Mouse (Mus musculus): Measurements from ENCODE around the gene Ndufa9. TPM values are rescaled to one million over a fixed set of nuclear protein-coding genes. Genes with fewer than 3 reads are reported as not detected.

Ndufa9 gene
- total RNA-seq (2021) = 100 to 1,000 TPM; 459 to 475 TPM

GRCm38 (mm10) chr6:126848712-126849704 lies at the start of gene Ndufa9:
TSS of gene Ndufa9 (minus strand) at chr6:126849136.
- DNase-seq = peak; percentile 96

GRCm38 (mm10) chr6:126877118-126877517 lies 28.2 kb upstream of the Ndufa9 start:
- DNase-seq = no peak

- DNase-seq = no peak
Observed at GRCm38 (mm10) chr6:126852881-126853280, 3.9 kb upstream of the Ndufa9 start, which contains the start of gene Akap3. TSS of gene Akap3 (plus strand) at chr6:126853098.

- no peak for DNase-seq
Observed at GRCm38 (mm10) chr6:126836628-126837027, 12.3 kb downstream of the Ndufa9 start.

- no peak for DNase-seq
Observed at GRCm38 (mm10) chr6:126823087-126823486, 25.8 kb downstream of the Ndufa9 start.

DNA sequence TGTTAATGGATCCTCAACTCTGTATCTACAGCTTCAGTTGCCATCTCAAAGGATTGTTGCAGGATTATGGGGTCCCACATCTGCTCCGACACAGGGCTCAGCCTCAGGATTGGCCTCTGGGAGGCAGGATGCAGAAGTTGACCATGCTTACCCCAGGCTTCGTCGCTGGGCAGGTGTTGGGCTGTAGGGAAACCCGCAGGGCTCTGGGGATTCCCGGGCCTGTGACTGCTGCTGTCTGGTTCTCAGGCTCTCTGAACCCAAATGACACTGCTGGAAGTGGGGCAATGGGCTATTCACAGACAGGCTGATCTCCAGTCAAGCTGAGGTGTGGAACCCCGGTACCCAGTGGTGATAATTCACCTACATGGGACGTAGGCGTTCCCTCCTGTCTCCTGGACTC lies 32.6 kb downstream of the Ndufa9 start:
- no peak for DNase-seq

- no peak for DNase-seq
Observed at GRCm38 (mm10) chr6:126815206-126815750, 33.7 kb downstream of the Ndufa9 start.

GRCm38 (mm10) chr6:126811481-126811880 lies 37.5 kb downstream of the Ndufa9 start:
- DNase-seq = no peak

DNA sequence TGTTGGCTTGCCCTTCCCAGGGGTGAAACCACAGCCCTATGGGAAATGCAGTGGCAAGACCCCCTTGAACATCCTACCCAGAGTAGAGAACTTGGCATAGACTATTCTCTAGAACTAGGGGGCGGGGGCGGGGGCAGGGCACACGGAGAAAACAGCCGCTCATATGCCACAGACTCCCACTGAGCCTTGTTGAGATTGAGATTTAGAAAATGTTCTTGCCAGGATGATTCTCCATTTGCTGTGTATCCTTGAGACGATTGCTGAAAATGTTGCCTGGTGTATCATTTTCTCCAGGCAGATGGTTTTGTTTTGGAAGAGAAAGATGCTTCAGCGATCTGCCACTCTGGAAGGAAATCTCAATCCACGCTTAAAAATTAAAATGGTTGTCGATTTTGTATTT lies 40.4 kb downstream of the Ndufa9 start:
- no peak for DNase-seq

GRCm38 (mm10) chr6:126808134-126808533 lies 40.8 kb downstream of the Ndufa9 start:
- DNase-seq = peak; percentile 20

DNA sequence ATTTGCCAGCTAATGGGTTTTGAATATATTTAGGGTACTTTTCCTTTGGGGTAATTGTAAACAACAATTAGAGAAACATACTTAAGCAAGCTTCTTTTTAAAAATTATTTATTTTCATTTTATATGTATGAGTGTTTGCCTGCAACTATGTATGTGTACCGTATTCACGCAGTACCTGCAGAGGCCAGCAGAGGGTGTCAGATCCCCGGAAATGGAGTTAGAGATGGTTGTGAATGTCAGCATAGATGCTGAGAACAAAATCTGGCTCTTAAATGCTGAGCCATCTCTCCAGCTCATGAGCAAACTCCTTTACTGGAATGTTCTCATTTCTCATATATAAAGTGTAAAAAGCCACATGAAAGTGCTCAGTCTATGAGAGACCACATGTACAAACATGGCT lies 42.2 kb downstream of the Ndufa9 start:
- no peak for DNase-seq

- DNase-seq = no peak
Observed at GRCm38 (mm10) chr6:126802946-126803345, 46.0 kb downstream of the Ndufa9 start.

DNA sequence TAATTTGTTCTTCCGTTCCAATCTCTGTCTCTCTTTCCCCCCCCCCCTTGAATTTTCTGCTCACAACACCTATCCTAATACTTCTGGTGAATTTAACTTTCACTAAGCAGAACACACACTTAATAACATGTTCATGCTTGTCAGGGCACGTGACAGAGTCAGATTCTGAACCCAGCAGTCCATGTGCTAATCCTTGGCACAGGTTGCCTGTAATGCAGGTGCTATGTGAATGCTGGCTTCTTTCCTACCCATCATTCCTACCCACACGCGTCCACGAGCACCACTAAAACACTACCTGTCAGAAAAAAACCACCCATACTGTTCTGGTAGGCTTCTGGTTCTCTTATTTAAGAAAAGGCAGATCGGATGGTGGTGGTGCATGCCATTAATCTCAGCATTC lies 54.2 kb downstream of the Ndufa9 start:
- DNase-seq = no peak

DNA sequence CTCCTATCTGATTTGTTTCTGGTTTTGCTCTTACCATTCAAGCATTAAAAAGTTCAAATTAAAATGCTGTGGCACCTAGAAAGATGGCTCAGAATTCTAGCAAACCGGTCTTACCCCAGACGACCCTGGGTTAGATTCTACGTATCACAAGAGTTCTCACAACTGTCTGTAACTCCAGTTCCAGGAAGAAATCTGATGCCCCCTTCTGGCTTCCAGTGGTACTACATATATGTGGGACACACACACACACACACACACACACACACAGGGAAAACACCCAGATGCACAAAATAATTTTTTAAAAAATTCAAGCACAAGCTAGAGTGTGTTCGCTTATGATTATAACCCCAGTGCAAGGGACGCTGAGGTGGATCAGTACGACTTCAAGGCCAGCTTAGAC lies 55.2 kb downstream of the Ndufa9 start:
- no peak for DNase-seq

- peak; percentile 55 for DNase-seq
Observed at GRCm38 (mm10) chr6:126791964-126792363, 57.0 kb downstream of the Ndufa9 start.

DNA sequence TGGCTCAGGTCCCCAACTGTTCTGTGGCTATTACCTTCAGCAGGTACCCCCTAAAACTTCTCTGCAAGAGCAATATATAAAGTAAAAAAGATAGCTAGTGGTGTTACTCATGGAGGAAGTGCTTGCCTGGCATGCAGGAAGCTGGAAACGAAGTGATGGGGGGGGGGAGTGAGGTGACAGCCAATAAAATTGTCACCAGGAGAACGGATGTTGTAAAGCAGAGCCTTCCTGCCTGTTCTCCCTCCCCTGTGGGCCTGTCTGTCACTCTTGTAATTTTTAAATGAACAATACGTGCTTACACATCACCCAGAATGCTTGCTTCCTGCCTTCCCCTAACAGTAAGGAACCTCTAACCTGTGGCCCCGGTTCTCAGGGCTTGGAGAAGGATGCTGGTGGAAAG lies 57.4 kb downstream of the Ndufa9 start:
- DNase-seq = no peak

- no peak for DNase-seq
Observed at GRCm38 (mm10) chr6:126788863-126789262, 60.1 kb downstream of the Ndufa9 start.

DNA sequence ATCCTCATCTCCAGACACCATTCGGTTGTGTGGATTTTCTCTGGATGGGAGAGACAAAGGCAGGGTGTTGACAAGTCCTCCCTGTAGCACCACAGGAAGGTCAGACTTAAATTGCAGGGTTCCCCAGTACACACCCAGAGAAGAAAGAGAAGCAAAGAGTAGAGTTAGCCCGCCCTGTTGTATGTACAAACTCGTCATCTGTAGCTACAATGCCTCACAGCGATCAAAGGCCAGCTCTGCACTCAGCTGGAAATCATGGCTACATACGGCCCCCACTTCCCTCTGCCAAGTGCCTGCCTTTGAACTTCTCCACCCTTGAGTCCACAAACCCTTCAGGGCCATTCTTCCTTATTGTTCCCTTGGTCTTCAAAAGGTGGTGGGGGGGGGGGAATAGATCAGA lies 64.7 kb downstream of the Ndufa9 start:
- DNase-seq = no peak

DNA sequence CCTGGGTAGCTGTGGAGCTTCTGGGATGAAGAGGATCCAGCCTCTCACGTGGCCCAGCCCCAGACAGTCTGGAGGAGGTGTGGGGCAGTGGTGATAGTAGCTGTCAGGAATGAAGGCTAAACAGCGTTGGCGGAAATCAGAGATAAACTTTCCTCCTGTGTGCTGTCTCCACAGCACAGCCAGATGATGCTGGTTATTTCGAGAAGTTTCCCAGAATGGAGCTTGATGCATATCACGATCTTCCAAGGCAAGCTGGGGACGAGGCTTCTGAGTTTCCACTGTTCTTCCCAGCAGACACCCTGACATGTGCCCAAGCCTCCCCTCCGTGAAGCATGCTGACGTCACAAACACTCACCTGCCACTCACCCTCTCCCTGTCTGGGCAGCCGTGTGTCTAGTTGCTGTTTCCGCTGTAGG lies 65.3 kb downstream of the Ndufa9 start:
- DNase-seq = no peak

DNA sequence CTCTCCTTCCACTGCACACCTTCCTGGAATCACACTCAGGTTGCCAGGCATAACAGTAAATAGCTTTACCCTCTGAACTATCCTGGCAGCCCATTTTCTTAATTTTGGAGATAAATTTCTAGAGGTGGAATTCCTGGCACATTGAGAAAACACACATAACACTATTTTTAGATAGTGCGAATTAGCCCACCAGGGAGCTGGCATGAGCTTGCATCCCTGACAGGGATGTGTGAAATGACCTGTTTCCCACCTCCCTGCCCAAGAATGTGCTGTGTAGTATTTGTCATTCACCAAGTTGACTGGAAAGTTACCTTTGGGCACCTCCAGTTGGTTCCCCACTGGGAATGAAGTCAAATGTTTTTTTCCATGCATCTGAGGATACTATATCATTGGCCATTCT lies 65.9 kb downstream of the Ndufa9 start:
- DNase-seq = no peak

DNA sequence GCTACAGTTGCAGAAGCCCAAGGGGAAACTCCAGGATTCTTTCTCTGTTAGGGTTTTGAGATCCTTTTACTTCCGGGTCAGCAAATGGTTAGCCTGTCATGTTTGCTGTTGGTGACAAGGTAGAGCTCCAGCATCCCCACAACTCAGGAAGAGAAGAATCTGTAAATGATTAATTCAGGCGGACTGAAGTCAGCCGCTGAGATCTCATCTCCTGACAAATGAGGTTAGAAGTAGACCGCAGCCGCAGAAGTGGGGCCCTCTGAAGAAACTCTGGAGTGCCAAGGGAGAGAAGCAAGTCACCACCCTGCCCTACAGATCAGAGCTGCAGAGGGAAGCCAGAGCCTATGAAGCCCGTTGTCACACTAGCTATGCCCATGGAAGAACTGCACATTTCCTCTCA lies 71.0 kb downstream of the Ndufa9 start:
- no peak for DNase-seq

GRCm38 (mm10) chr6:126773873-126774272 lies 75.1 kb downstream of the Ndufa9 start:
- no peak for DNase-seq

DNA sequence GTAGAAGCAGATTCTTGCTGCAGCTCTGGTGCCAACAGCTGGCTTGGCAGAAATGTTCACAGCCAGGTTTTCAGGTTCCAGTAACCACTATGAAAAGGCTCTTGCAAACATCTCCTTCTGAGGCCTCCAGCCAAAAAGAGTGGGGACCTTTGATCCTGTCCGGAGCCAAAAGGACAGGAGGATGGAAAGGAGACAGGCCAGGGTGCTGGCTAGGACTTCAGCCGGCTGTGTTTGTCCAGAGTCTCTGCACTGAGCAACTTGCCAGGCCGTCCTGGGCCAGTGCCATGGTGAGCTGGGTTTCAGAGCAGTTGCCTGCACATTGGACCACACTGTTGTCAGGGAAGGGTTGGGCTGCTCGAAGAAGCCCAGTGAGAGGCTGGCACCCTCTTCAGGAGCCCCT lies 76.6 kb downstream of the Ndufa9 start:
- peak; percentile 26 for DNase-seq
